Mouse (Mus musculus): ENCODE results near the gene Fam24a.
A peak's percentile ranks its signal among the peaks of the same experiment; 100 is the strongest.

Fam24a gene

GRCm38 (mm10) chr7:131333564-131333963, at the start of gene Fam24a:
TSS of gene Fam24a (plus strand) at chr7:131333864.
- no peak for DNase-seq (ENCODE audit: low spot score)

- DNase-seq (ENCODE audit: low spot score) = no peak
These were observed 36.5 kb upstream of the Fam24a start for GRCm38 (mm10) chr7:131297151-131297550.

DNA sequence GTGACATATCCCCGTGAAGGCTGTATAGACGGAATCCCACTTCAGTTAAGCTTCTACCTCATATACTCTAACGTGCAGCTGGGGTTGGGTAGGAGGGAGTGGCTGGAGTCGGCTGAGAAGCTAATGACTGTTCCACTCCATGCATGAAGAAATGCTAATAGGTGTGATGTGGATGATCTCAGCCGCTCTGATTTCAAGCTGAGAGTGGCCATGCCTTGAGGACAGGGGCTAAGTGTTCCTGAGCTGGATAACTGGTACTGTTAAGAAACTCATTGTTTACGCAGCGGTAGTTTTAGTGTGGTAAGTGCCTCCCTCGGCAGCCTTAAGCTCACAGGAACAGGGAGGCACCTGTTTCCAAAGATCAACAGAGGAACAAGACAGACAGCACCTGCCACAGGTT, 30.3 kb upstream of the Fam24a start:
- no peak for DNase-seq (ENCODE audit: low spot score)

GRCm38 (mm10) chr7:131306733-131307132, 26.9 kb upstream of the Fam24a start:
- no peak for DNase-seq (ENCODE audit: low spot score)

GRCm38 (mm10) chr7:131314493-131314892, 19.2 kb upstream of the Fam24a start:
- DNase-seq (ENCODE audit: low spot score) = no peak

- no peak for DNase-seq (ENCODE audit: low spot score)
These were observed 16.1 kb upstream of the Fam24a start for GRCm38 (mm10) chr7:131317587-131317986.

GRCm38 (mm10) chr7:131318340-131318739, 15.3 kb upstream of the Fam24a start:
- no peak for DNase-seq (ENCODE audit: low spot score)

DNA sequence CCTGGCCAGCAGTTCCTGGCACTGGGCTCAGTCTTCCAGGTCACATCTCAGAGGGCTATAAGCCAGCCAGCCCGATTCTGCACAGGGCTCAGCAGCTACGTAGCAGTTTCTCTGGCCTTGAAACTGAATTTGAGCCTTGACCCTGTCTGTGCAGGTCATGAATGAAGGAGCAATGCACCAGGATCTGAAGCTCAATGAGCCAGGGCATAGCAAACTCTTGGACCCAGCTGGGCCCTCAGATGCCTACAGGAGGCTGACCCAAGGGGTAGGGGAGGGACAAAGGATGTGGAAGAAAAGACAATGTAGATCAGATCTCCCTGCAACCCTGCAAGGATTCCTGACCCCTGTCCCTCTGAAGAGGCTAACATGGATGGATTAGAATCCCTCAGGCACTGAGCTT, 11.5 kb upstream of the Fam24a start, which contains the start of gene Cuzd1:
Gene Cuzd1, minus strand, starts transcription at position 101 of the 400 bp plus-strand sequence.
- DNase-seq (ENCODE audit: low spot score) = no peak

DNA sequence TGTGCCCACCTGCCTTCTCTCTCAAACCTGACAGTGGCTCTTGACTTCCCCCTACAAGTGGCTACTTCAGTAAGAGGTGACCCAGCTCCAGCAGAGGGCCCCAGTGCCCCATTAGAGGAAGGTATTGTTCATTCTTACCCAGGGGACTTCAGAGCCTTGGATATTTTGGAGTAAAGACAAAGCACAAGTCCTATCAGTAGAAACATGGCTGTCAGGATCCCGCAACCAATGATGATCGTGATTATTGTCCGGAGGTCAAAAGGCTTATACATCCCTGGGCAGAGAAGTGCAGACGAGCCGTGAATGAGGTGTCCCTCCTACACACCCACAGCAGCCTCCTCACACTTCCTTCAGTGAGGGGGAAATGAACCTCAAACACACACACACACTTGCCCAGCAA, 6.6 kb upstream of the Fam24a start:
- DNase-seq (ENCODE audit: low spot score) = no peak

GRCm38 (mm10) chr7:131329416-131329815, 4.2 kb upstream of the Fam24a start, which contains the start of gene Fam24b:
TSS of gene Fam24b (minus strand) at chr7:131329516.
- no peak for DNase-seq (ENCODE audit: low spot score)

GRCm38 (mm10) chr7:131331688-131332087, 2.0 kb upstream of the Fam24a start:
- no peak for DNase-seq (ENCODE audit: low spot score)

DNA sequence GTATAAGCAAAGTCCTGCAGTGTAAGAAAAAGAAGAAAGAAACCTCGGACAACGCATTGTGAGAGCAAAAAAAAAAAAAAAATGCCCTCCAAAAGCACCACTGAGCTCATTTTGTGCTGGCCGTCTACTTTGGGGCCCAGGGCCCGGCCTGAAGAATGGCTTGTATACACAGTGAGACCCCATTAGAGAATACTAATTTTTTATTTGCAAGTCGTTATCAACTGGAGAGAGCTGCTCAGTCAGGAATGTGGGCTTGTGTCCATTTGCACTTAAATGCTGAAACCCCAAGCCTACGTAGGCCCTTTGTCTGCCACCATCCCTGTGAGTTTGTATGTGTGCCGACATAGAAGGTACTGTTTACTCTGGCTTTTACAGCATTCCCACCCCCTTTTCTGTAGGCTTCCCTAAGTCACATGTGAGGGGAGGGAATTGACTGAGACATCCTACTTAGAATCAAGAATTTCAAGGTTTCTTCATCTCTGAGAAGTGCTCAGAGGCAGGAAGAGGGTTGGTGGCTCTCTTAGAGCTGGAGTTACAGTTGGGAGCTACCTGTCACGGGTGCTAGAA, 3.9 kb downstream of the Fam24a start:
- DNase-seq (ENCODE audit: low spot score) = no peak

DNA sequence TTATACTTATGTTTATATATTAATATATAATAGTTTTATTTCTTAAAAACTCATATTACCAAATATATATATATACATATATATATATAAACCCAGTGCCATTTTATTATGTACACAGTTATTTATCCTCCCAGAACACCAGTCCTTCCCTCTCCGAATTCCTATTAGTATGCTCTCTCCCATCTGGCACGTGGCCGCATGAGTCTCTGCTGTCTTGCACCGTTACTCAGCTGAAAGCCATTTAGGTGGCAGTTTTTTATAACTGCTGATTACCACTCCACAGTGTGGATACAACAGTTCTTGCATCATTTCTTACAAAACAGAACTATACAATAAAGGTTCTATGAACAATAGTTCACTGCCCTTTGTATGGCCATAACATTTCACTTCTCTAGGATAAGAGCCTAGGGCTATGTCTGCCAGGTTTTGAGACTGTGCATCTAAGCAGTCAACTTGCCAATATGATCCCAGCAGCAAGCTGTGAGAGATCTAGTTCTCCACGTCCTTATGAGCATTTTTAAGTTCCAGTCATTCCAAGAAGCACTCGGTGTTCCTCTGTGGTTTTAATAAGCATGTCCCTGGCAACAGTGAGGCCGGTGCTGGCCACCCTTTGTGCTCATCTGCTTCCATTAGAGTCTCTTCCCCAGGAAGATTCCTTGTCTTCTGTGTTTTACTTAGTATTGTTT, 12.3 kb downstream of the Fam24a start:
- no peak for DNase-seq (ENCODE audit: low spot score)

DNA sequence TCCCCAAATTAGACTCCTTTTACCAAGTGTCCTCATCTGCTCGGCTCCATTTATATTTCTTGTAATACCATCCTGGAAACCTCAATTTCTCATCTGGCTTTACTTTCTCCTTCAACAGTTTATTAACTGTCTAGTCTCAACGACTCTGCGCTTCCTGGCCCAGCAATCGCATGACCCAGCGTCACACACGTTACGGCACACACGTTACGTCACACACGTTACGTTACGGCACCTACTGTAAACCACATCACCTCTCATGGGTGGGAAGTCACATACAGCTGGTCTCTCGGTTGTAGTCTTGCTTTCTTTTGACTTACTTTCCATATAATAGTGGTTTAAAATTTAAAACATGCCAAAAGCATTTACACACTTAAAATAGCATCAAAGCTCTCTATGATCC, 22.4 kb downstream of the Fam24a start:
- DNase-seq (ENCODE audit: low spot score) = no peak

DNA sequence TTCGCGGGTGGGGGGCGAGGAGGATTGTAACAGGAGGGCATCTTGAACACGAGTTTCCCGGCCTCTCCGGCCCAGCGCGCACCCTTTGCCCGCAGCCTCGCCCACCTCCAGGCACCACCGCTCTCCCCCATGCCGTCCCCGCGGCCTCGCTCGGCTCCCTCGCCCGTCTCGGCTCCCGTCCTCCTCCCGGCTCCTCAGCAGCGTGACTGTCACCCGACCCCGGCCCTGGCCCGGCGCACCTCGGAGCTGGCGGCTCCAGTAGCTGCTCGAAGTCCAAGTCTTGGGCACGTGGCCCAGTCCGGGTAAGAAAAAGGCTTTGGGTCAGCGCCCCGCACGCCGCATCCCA, 28.6 kb downstream of the Fam24a start:
- DNase-seq (ENCODE audit: low spot score) = no peak

DNA sequence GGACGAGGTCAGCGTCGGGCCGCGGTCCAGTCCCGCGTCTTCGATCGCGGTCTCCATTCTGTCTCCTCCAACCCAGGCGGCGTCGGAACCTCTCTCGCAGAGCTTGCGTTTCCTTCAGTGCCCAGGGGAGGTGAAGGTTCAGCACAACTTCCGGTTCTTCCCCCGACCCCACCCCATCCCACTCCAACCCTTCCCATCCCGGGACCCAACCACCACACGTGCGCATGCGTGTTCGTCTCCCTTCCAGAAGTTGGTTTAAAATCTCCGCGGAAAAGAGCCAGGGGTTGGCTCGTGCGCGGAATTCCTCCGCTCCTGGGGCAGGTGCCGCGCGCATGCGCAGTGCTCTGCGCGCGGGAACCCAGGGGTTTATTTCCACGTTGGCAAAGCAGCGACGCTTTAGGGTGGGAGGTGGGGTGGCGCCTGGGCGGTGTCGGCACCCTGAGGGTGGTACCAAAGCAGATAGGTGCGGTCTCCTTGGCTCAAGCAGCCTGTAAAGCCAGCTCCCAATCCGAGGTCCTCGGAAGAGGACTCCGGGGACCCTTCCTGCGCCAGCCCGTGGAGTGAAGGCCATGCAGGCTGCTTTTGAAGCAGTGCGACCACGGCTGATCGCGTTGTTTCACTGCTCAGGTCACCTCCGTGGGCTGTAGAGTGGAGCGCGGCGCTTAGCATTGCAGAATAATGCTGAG, 29.1 kb downstream of the Fam24a start, which contains the start of gene 2310057M21Rik:
Gene 2310057M21Rik, minus strand, starts transcription at position 145 of the 686 bp plus-strand sequence.
- DNase-seq (ENCODE audit: low spot score) = peak; percentile 94

DNA sequence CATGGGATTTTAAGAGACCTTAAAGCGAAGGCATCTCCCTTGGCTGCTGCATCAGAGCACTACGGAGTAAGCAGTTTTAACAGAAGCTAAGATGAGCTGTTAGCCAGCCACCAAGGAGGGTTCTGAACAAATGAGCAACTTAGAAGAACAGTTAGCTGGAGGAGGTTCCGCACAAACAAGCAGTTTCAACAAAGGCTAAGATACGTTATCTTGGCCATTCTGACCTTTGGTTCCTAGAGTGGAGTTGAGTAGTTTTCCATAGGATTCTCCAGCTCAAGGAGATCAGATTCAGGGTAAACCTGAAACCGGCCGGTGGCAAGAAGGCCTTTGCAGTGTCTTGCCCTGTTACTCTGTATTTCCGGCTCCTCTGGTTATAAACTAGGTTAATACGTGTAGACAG, 30.5 kb downstream of the Fam24a start:
- no peak for DNase-seq (ENCODE audit: low spot score)

- DNase-seq (ENCODE audit: low spot score) = peak; percentile 88
These were observed 37.2 kb downstream of the Fam24a start, which contains the start of gene Pstk for GRCm38 (mm10) chr7:131370648-131371469. TSS of gene Pstk (plus strand) at chr7:131371141.

GRCm38 (mm10) chr7:131371470-131371860, 37.8 kb downstream of the Fam24a start:
- no peak for DNase-seq (ENCODE audit: low spot score)

DNA sequence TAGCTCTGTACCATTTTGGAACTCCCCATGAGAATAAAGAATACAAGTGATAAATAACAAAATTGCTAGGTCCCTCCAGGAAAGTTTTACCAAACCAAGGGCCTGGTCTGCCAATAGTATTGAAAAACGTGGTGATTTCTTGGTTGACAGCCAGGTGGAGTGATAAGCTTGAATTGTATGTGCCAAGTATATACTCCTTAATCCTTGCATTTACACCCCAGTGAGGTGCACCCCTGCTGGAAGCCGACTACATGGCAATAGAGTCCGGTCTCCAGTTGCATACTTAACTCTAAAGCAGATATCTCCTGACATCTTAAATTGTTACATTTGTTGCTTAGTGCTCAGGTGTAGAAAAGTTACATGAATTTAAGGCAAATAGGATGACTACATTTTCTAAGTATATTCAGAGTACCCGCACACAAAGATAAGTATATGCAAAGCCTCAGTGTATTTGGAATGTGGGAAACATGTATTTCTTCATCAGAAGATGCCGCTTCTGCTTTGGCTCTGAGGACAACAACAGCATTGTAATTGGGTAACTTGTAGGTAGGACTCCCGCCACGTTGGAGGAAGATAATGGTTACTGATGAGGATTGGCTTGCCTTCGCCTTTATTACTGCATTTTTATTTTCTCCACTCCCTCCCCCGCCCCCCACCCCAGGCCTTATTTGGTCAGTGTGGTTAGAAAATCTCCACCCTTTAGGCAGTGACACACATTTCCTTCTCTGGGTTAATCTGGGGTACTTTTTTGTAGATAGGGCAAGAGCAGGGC, 38.4 kb downstream of the Fam24a start:
- no peak for DNase-seq (ENCODE audit: low spot score)

All from testis, postnatal 10 days (tissue).